Mouse (Mus musculus) heart, postnatal 25 days (tissue): ENCODE results near the gene 4930595M18Rik. TPM values are rescaled to one million over a fixed set of nuclear protein-coding genes. Genes with fewer than 3 reads are reported as not detected.

Experiments
- DNase-seq: peaks from one replicate; pipeline ENCODE4 v3.0.0; 2022; ENCODE audit warnings: low spot score
- intact Hi-C: fragments of 180-260 bp; cut with DNase I; formaldehyde crosslinking; loops from one replicate; pipeline ENCODE4 v1.15.1; 2025
- total RNA-seq, 2 experiments: library from RNA; stranded (reverse); gene quantifications; 2 replicates each; pipeline ENCODE4 v1.2.3; 2021

The 4930595M18Rik gene
- total RNA-seq: not detected

GRCm38 (mm10) chrX:81458021-81458420, at the start of gene 4930595M18Rik:
Gene 4930595M18Rik, minus strand, starts transcription at chrX:81458121.
- intact Hi-C loops: no loop called here

GRCm38 (mm10) chrX:81472500-81472899, 14.6 kb upstream of the 4930595M18Rik start:
- DNase-seq: no peak
- intact Hi-C loops: no loop called here

More at GRCm38 (mm10) chrX:81458021-81458420, at the start of gene 4930595M18Rik:
- DNase-seq: no peak
